Mouse (Mus musculus) cortical plate, adult 2 months (tissue): ENCODE measurements around the gene Eef1a1.

Experiments used
- CTCF ChIP-seq: fragments of 200-500 bp; IDR thresholded peaks from 2 replicates; pipeline ENCODE4 v1.5.1; 2011; ENCODE audit warnings: mild to moderate bottlenecking, control low read depth, low read length; ENCODE audit not compliant: insufficient read depth; ENCODE audit errors: extremely low read depth
- POLR2A ChIP-seq: fragments of 200-500 bp; IDR thresholded peaks from 2 replicates; pipeline ENCODE4 v1.6.1; 2011; ENCODE audit warnings: mild to moderate bottlenecking, low read length, control low read depth; ENCODE audit not compliant: insufficient read depth; ENCODE audit errors: extremely low read depth

- TF ChIP-seq CTCF (no peak), POLR2A (no peak)
Measured at GRCm38 (mm10) chr9:78521689-78522088, 32.7 kb upstream of the Eef1a1 start.
